Mouse (Mus musculus) lung, postnatal 0 days (tissue): ENCODE data around the gene Frmd6.

Experiments used
- CTCF ChIP-seq: IDR thresholded peaks from 2 replicates; pipeline ENCODE4 v1.5.1; 2016; ENCODE audit warnings: antibody characterized with exemption, mild to moderate bottlenecking
- EP300 ChIP-seq: IDR thresholded peaks from 2 replicates; pipeline ENCODE4 v1.6.1; 2016; ENCODE audit warnings: antibody characterized with exemption, mild to moderate bottlenecking, control low read depth

- peak; percentile 60 for TF ChIP-seq CTCF
- TF ChIP-seq EP300: no peak
These were observed 72.1 kb downstream of the Frmd6 start for GRCm38 (mm10) chr12:70897434-70897833.
